Mouse (Mus musculus): ENCODE measurements around the gene Pex10. TPM values are rescaled to one million over a fixed set of nuclear protein-coding genes. Genes with fewer than 3 reads are reported as not detected.

Gene Pex10
- polyA plus RNA-seq, 1 experiment from 2014 or later = 6.8 TPM

- H3K9ac ChIP-seq (replicated peaks) = no peak overlapping the region
- WGBS (ENCODE audit: insufficient replicate concordance) = 65% methylated on average over 13 of the region's 13 CpGs
- no peak overlapping the region for H3K27ac ChIP-seq (ENCODE audit: low read depth)
- TF ChIP-seq EP300 (IDR thresholded peaks at IDR 0.05; ENCODE audit: low read depth) = no peak
- no peak for TF ChIP-seq CTCF (IDR thresholded peaks at IDR 0.05; ENCODE audit: low read depth)
- no peak overlapping the region for H3K4me3 ChIP-seq (ENCODE audit: low read depth, low read length)
- no peaks in the 10 kb centered on the region for H3K9me3 ChIP-seq (ENCODE audit: low read length)
- H3K27me3 ChIP-seq (ENCODE audit: insufficient read depth, low read length) = peaks cover 14% of the 10 kb centered on the region
- no peaks in the 10 kb centered on the region for H3K36me3 ChIP-seq (replicated peaks; ENCODE audit: insufficient read depth, low read length)
- H3K4me1 ChIP-seq (ENCODE audit: insufficient read depth) = no peaks in the 10 kb centered on the region
- no peak for DNase-seq
- no peak for ATAC-seq
- H3K4me2 ChIP-seq (ENCODE audit: low read depth, low read length) = no peak overlapping the region
Observed at GRCm38 (mm10) chr4:155034787-155035186, 32.0 kb upstream of the Pex10 start.

- H3K27me3 ChIP-seq (ENCODE audit: insufficient read depth, low read length) = peaks cover 41% of the 10 kb centered on the region
- H3K27ac ChIP-seq (ENCODE audit: low read depth) = no peak overlapping the region
- ATAC-seq = no peak
- no peak overlapping the region for H3K9ac ChIP-seq (replicated peaks)
- no peak overlapping the region for H3K4me2 ChIP-seq (ENCODE audit: low read depth, low read length)
- no peak for DNase-seq
- WGBS (ENCODE audit: insufficient replicate concordance) = 57% methylated on average over 9 of the region's 9 CpGs
- H3K4me1 ChIP-seq (ENCODE audit: insufficient read depth) = no peaks in the 10 kb centered on the region
- no peaks in the 10 kb centered on the region for H3K9me3 ChIP-seq (ENCODE audit: low read length)
- no peaks in the 10 kb centered on the region for H3K36me3 ChIP-seq (replicated peaks; ENCODE audit: insufficient read depth, low read length)
- TF ChIP-seq EP300 (IDR thresholded peaks at IDR 0.05; ENCODE audit: low read depth) (no peak), CTCF (IDR thresholded peaks at IDR 0.05; ENCODE audit: low read depth) (no peak)
- H3K4me3 ChIP-seq (ENCODE audit: low read depth, low read length) = no peak overlapping the region
Observed at GRCm38 (mm10) chr4:155040197-155040596, 26.6 kb upstream of the Pex10 start.

- Histone ChIP-seq H3K9me3 (ENCODE audit: low read length) (no peaks in the 10 kb centered on the region), H3K27me3 (ENCODE audit: insufficient read depth, low read length) (peaks cover 41% of the 10 kb centered on the region), H3K4me2 (ENCODE audit: low read depth, low read length) (no peak overlapping the region), H3K27ac (ENCODE audit: low read depth) (no peak overlapping the region), H3K4me3 (ENCODE audit: low read depth, low read length) (no peak overlapping the region), H3K9ac (replicated peaks) (no peak overlapping the region), H3K4me1 (ENCODE audit: insufficient read depth) (no peaks in the 10 kb centered on the region), H3K36me3 (replicated peaks; ENCODE audit: insufficient read depth, low read length) (no peaks in the 10 kb centered on the region)
- no peak for ATAC-seq
- WGBS (ENCODE audit: insufficient replicate concordance) = 57% methylated on average over 6 of the region's 6 CpGs
- DNase-seq = no peak
- TF ChIP-seq EP300 (IDR thresholded peaks at IDR 0.05; ENCODE audit: low read depth) (no peak), CTCF (IDR thresholded peaks at IDR 0.05; ENCODE audit: low read depth) (no peak)
Observed at GRCm38 (mm10) chr4:155040696-155041095, 26.1 kb upstream of the Pex10 start.

GRCm38 (mm10) chr4:155042606-155043288 is 24.1 kb upstream of the Pex10 start:
- no peak overlapping the region for H3K4me3 ChIP-seq (ENCODE audit: low read depth, low read length)

GRCm38 (mm10) chr4:155043289-155043625 is 23.6 kb upstream of the Pex10 start:
- 2% methylated on average over 24 of the region's 25 CpGs for WGBS (ENCODE audit: insufficient replicate concordance)
- ATAC-seq = no peak
- no peaks in the 10 kb centered on the region for H3K36me3 ChIP-seq (replicated peaks; ENCODE audit: insufficient read depth, low read length)
- no peak overlapping the region for H3K4me2 ChIP-seq (ENCODE audit: low read depth, low read length)
- peaks cover 42% of the 10 kb centered on the region for H3K27me3 ChIP-seq (ENCODE audit: insufficient read depth, low read length)
- H3K4me3 ChIP-seq (ENCODE audit: low read depth, low read length) = no peak overlapping the region
- H3K27ac ChIP-seq (ENCODE audit: low read depth) = no peak overlapping the region
- no peak for DNase-seq
- no peak overlapping the region for H3K9ac ChIP-seq (replicated peaks)
- H3K4me1 ChIP-seq (ENCODE audit: insufficient read depth) = no peaks in the 10 kb centered on the region
- no peaks in the 10 kb centered on the region for H3K9me3 ChIP-seq (ENCODE audit: low read length)
- TF ChIP-seq EP300 (IDR thresholded peaks at IDR 0.05; ENCODE audit: low read depth) = no peak
- TF ChIP-seq CTCF (IDR thresholded peaks at IDR 0.05; ENCODE audit: low read depth) = no peak

More at GRCm38 (mm10) chr4:155042606-155043288, 24.1 kb upstream of the Pex10 start:
- no peaks in the 10 kb centered on the region for H3K9me3 ChIP-seq (ENCODE audit: low read length)
- TF ChIP-seq CTCF (IDR thresholded peaks at IDR 0.05; ENCODE audit: low read depth) (no peak), EP300 (IDR thresholded peaks at IDR 0.05; ENCODE audit: low read depth) (no peak)
- DNase-seq (no peak), ATAC-seq (no peak)
- H3K27ac ChIP-seq (ENCODE audit: low read depth) = no peak overlapping the region
- H3K4me2 ChIP-seq (ENCODE audit: low read depth, low read length) = no peak overlapping the region
- H3K9ac ChIP-seq (replicated peaks) = no peak overlapping the region
- H3K27me3 ChIP-seq (ENCODE audit: insufficient read depth, low read length) = peaks cover 42% of the 10 kb centered on the region
- H3K36me3 ChIP-seq (replicated peaks; ENCODE audit: insufficient read depth, low read length) = no peaks in the 10 kb centered on the region
- no peaks in the 10 kb centered on the region for H3K4me1 ChIP-seq (ENCODE audit: insufficient read depth)
- 4% methylated on average over 62 of the region's 65 CpGs for WGBS (ENCODE audit: insufficient replicate concordance)

GRCm38 (mm10) chr4:155046636-155047035 is 20.2 kb upstream of the Pex10 start:
- 74% methylated on average over 14 of the region's 14 CpGs for WGBS (ENCODE audit: insufficient replicate concordance)
- H3K4me1 ChIP-seq (ENCODE audit: insufficient read depth) = no peaks in the 10 kb centered on the region
- H3K9ac ChIP-seq (replicated peaks) = no peak overlapping the region
- TF ChIP-seq EP300 (IDR thresholded peaks at IDR 0.05; ENCODE audit: low read depth) = no peak
- no peak for TF ChIP-seq CTCF (IDR thresholded peaks at IDR 0.05; ENCODE audit: low read depth)
- ATAC-seq = no peak
- no peaks in the 10 kb centered on the region for H3K9me3 ChIP-seq (ENCODE audit: low read length)
- H3K27me3 ChIP-seq (ENCODE audit: insufficient read depth, low read length) = peaks cover 35% of the 10 kb centered on the region
- H3K36me3 ChIP-seq (replicated peaks; ENCODE audit: insufficient read depth, low read length) = no peaks in the 10 kb centered on the region
- DNase-seq = no peak
- no peak overlapping the region for H3K27ac ChIP-seq (ENCODE audit: low read depth)
- H3K4me2 ChIP-seq (ENCODE audit: low read depth, low read length) = no peak overlapping the region
- no peak overlapping the region for H3K4me3 ChIP-seq (ENCODE audit: low read depth, low read length)

Data from liver, postnatal 0 days (tissue).